Mouse (Mus musculus) CD4-positive, CD25-positive, alpha-beta regulatory T cell, adult 9 weeks (primary cell): ENCODE data around the gene Sh3bp4. TPM values are rescaled to one million over a fixed set of nuclear protein-coding genes. Genes with fewer than 3 reads are reported as not detected.

ENCODE experiments used
- polyA plus RNA-seq: library from polyadenylated mRNA; unstranded; fragments of 100-300 nt; shearing (Covaris generic); gene quantifications from one replicate; pipeline ENCODE4 v1.2.1, GENCODE M21; 2017

Gene Sh3bp4
- 1.1 TPM for polyA plus RNA-seq

GRCm38 (mm10) chr1:89070103-89070700, at the start of gene Sh3bp4:
Gene Sh3bp4 (plus strand): TSS chr1:89070415.

